Mouse (Mus musculus): Measurements from ENCODE around the gene Gm20683. TPM values are rescaled to one million over a fixed set of nuclear protein-coding genes. Genes with fewer than 3 reads are reported as not detected.

Gm20683 gene
- total and polyA plus RNA-seq, 3 experiments, result 4.9 to 6.8 TPM; not detected in 1

DNA sequence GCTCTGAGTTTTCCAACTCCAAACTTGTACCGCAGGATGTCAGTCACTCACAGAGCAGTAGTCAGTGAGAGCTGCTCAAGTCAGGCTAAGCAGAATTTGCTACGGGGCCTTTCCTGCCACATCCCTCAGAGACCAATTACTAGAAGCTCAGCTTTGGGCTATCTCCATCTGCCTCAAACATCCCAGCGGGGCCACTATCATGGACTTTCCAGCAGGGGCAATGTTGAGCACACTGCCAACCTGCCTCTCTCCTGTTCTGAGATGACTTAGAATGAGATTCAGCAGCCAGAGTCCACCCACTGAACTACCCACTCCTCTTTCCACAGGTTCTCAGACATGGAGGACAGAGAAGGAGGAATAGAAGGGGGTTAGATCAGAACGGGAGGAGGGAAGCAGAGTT, 44.1 kb upstream of the Gm20683 start:
- Histone ChIP-seq H3K79me2 (ENCODE audit: control insufficient read depth, insufficient read depth, low read length, poor library complexity) (no peaks in the 10 kb centered on the region), H3K27ac (ENCODE audit: control insufficient read depth, low read depth, low read length) (no peak overlapping the region), H3K27me3 (ENCODE audit: control insufficient read depth in 1 of 2, insufficient read depth in 2 of 2, low read length in 2 of 2) (no peaks in the 10 kb centered on the region), H3K9ac (ENCODE audit: control insufficient read depth, low read depth, low read length, poor library complexity, severe bottlenecking) (no peak overlapping the region), H3K4me1 (ENCODE audit: control insufficient read depth in 1 of 2, insufficient read depth in 2 of 2, low read length in 2 of 2) (0 out of 4 replicates have a peak, but pooled peaks cover 0 to 6% of the 10 kb centered on the region in 2 experiments), H3K36me3 (ENCODE audit: control insufficient read depth in 1 of 2, insufficient read depth in 2 of 2, low read length in 2 of 2) (peaks cover 0 to 4% of the 10 kb centered on the region in 2 experiments; a peak in 1 of 4 replicates), H3K4me3 (ENCODE audit: control insufficient read depth in 1 of 2, insufficient read depth in 1 of 2, low read depth in 2 of 2, low read length in 2 of 2) (no peak overlapping the region), H3K9me3 (replicated peaks; ENCODE audit: insufficient read depth, low read length) (no peaks in the 10 kb centered on the region)
- peak; percentile 62 for DNase-seq (ENCODE audit: low read depth, low spot score)
- TF ChIP-seq RCOR1 (IDR thresholded peaks at IDR 0.05; ENCODE audit: low read depth, low read length) (no peak), CTCF (IDR thresholded peaks at IDR 0.05 in 2 of 3, conservative IDR thresholded peaks at IDR 0.05 in 1 of 3; ENCODE audit: control insufficient read depth in 1 of 3, insufficient read depth in 1 of 3, low read depth in 2 of 3, low read length in 3 of 3, poor library complexity in 1 of 3, severe bottlenecking in 1 of 3) (peak; percentile 47 to 60 (median 59)), RAD21 (IDR thresholded peaks at IDR 0.05; ENCODE audit: low read depth, low read length) (peak; percentile 34), POLR2AphosphoS5 (IDR thresholded peaks at IDR 0.05; ENCODE audit: borderline replicate concordance, low read depth, low read length) (no peak), E2F4 (IDR thresholded peaks at IDR 0.05; ENCODE audit: borderline replicate concordance, low read depth, low read length) (no peak), SMC3 (IDR thresholded peaks at IDR 0.05; ENCODE audit: low read depth, low read length) (peak; percentile 24)

DNA sequence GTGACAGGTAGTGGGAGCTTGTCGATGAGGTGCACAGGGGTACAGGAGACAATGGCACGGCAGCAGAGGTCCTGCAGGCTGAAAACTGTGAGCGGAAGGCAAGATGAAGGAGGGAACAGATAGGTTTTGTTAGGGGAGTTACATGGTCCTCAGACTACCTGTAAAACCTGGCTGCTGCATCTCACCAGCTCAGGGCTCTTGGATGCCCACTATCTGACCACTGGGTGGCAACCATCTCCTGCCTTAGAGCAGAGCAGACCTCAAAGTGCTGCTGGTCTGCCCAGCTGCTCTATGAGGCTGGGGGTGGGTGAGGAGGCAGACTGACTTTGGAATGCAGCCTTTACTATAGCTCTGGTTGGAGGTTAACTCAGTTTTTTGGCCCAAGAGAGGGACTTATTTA, 42.3 kb upstream of the Gm20683 start:
- peak in 2 of 3 experiments; percentile 11 to 15; a peak in 2 of 6 replicates for TF ChIP-seq CTCF (IDR thresholded peaks at IDR 0.05 in 2 of 3, conservative IDR thresholded peaks at IDR 0.05 in 1 of 3; ENCODE audit: control insufficient read depth in 1 of 3, insufficient read depth in 1 of 3, low read depth in 2 of 3, low read length in 3 of 3, poor library complexity in 1 of 3, severe bottlenecking in 1 of 3)
- TF ChIP-seq MEF2A (IDR thresholded peaks at IDR 0.05; ENCODE audit: extremely low read depth, insufficient replicate concordance, low read depth, low read length, poor library complexity, severe bottlenecking), result no peak
- no peak for TF ChIP-seq ZNF384 (IDR thresholded peaks at IDR 0.05; ENCODE audit: low read depth, low read length)
- TF ChIP-seq POLR2AphosphoS5 (IDR thresholded peaks at IDR 0.05; ENCODE audit: borderline replicate concordance, low read depth, low read length), result no peak
- Histone ChIP-seq H3K9me3 (replicated peaks; ENCODE audit: insufficient read depth, low read length) (no peaks in the 10 kb centered on the region), H3K27me3 (ENCODE audit: control insufficient read depth in 1 of 2, insufficient read depth in 2 of 2, low read length in 2 of 2) (no peaks in the 10 kb centered on the region), H3K36me3 (ENCODE audit: control insufficient read depth in 1 of 2, insufficient read depth in 2 of 2, low read length in 2 of 2) (no peaks in the 10 kb centered on the region), H3K9ac (ENCODE audit: control insufficient read depth, low read depth, low read length, poor library complexity, severe bottlenecking) (no peak overlapping the region), H3K79me2 (ENCODE audit: control insufficient read depth, insufficient read depth, low read length, poor library complexity) (no peaks in the 10 kb centered on the region), H3K27ac (ENCODE audit: control insufficient read depth, low read depth, low read length) (no peak overlapping the region), H3K4me1 (ENCODE audit: control insufficient read depth in 1 of 2, insufficient read depth in 2 of 2, low read length in 2 of 2) (no peaks in the 10 kb centered on the region), H3K4me3 (ENCODE audit: control insufficient read depth in 1 of 2, insufficient read depth in 1 of 2, low read depth in 2 of 2, low read length in 2 of 2) (no peak overlapping the region)
- no peak for DNase-seq (ENCODE audit: low read depth, low spot score)

DNA sequence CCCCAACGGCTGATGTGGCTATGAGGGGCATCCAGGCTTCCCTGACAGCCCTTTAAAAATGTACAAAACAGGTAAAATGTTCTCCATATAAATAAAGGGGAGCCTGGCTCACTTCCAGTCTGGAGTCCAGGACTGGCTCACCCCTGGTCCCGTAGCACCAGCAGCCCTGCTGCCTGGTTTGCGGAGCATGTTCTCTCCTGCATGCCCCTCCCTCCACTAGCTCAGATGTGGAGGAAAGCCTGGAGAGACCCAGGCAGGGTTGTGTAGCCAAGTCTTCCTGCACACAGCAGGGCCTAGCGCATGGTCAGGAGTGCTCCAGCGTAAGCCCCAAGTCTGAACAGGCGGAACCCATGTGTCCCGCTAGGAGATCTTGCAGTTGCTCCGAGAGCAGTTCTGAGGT, 41.7 kb upstream of the Gm20683 start:
- Histone ChIP-seq H3K27ac (ENCODE audit: control insufficient read depth, low read depth, low read length) (no peak overlapping the region), H3K9me3 (replicated peaks; ENCODE audit: insufficient read depth, low read length) (no peaks in the 10 kb centered on the region), H3K9ac (ENCODE audit: control insufficient read depth, low read depth, low read length, poor library complexity, severe bottlenecking) (no peak overlapping the region), H3K4me3 (ENCODE audit: control insufficient read depth in 1 of 2, insufficient read depth in 1 of 2, low read depth in 2 of 2, low read length in 2 of 2) (no peak overlapping the region), H3K36me3 (ENCODE audit: control insufficient read depth in 1 of 2, insufficient read depth in 2 of 2, low read length in 2 of 2) (no peaks in the 10 kb centered on the region), H3K79me2 (ENCODE audit: control insufficient read depth, insufficient read depth, low read length, poor library complexity) (no peaks in the 10 kb centered on the region), H3K27me3 (ENCODE audit: control insufficient read depth in 1 of 2, insufficient read depth in 2 of 2, low read length in 2 of 2) (no peaks in the 10 kb centered on the region), H3K4me1 (ENCODE audit: control insufficient read depth in 1 of 2, insufficient read depth in 2 of 2, low read length in 2 of 2) (no peaks in the 10 kb centered on the region)
- TF ChIP-seq CHD2 (IDR thresholded peaks at IDR 0.05; ENCODE audit: low read length) (no peak), KAT2A (conservative IDR thresholded peaks at IDR 0.05; ENCODE audit: low read depth, low read length) (no peak), JUND (IDR thresholded peaks at IDR 0.05; ENCODE audit: low read depth, low read length) (no peak)
- no peak for DNase-seq (ENCODE audit: low read depth, low spot score)
